Mouse (Mus musculus) urinary bladder, postnatal 25 days (tissue): Measurements from ENCODE around the gene Rhox2f.
"Not testable (repeated sequence)": the region's sequence is repeated elsewhere in the genome, so short reads cannot be mapped to it uniquely, and the experiment has no call there.

Experiments used
- DNase-seq: peaks from one replicate; pipeline ENCODE4 v3.0.0; 2022; ENCODE audit warnings: low spot score

Gene Rhox2f

GRCm38 (mm10) chrX:37571105-37571504 lies at the start of gene Rhox2f:
Gene Rhox2f (plus strand): TSS chrX:37571405.
- not testable (repeated sequence) for DNase-seq

- not testable (repeated sequence) for DNase-seq
Observed at GRCm38 (mm10) chrX:37530152-37530551, 41.1 kb upstream of the Rhox2f start, which contains the start of gene Rhox2e. Gene Rhox2e (plus strand): TSS chrX:37530452.

GRCm38 (mm10) chrX:37541719-37542118 lies 29.5 kb upstream of the Rhox2f start, which contains the start of gene Rhox3e:
Gene Rhox3e (plus strand): TSS chrX:37542019.
- DNase-seq, result not testable (repeated sequence)

- not testable (repeated sequence) for DNase-seq
Observed at GRCm38 (mm10) chrX:37557112-37557511, 14.1 kb upstream of the Rhox2f start, which contains the start of gene Rhox4e. Gene Rhox4e (plus strand): TSS chrX:37557412.

- DNase-seq, result not testable (repeated sequence)
Observed at GRCm38 (mm10) chrX:37572638-37573037, 1.4 kb downstream of the Rhox2f start.

GRCm38 (mm10) chrX:37580692-37581091 lies 9.5 kb downstream of the Rhox2f start, which contains the start of gene Rhox3f:
Gene Rhox3f (plus strand): TSS chrX:37580992.
- not testable (repeated sequence) for DNase-seq

GRCm38 (mm10) chrX:37607604-37608003 lies 36.4 kb downstream of the Rhox2f start, which contains the start of gene Rhox4f:
Gene Rhox4f (minus strand): TSS chrX:37607704.
- DNase-seq, result not testable (repeated sequence)
